Mouse (Mus musculus): ENCODE measurements around the gene Gm8439. TPM values are rescaled to one million over a fixed set of nuclear protein-coding genes. Genes with fewer than 3 reads are reported as not detected.
"Not testable (repeated sequence)": the region's sequence is repeated elsewhere in the genome, so short reads cannot be mapped to it uniquely, and the experiment has no call there.

Gene Gm8439
- not detected for total RNA-seq (2021)

- DNase-seq (ENCODE audit: low spot score): no peak
- intact Hi-C loops (cut with DNase I): loop anchor here (2.0 kb wide), 1 partner anchor 166 kb away; no protein-coding TSS in a partner anchor
Observed at GRCm38 (mm10) chr4:120588445-120588844, at the start of gene Gm8439. Gm8439 (plus strand) TSS chr4:120588745.

DNA sequence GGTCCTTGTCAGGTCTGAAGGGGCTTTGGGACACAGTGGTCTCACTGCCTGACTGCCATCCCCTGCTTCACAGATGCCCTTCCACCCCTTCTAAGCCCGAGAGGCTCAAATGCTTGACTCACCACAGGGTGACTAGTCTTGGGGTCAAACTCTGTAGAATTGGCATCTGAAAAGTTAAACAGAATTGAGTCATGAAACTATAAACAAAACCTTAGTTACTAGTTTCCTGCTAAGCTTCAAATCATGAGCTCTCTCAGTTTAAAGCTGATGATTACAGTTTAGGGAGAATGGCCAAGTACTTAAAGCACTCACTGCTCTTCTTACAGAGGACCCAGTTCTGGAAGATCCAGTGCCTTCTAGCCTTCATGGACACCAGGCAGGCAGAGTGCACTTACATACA lies 43.6 kb upstream of the Gm8439 start:
- DNase-seq (ENCODE audit: low spot score): no peak
- intact Hi-C loops (cut with DNase I): no loop called here

DNA sequence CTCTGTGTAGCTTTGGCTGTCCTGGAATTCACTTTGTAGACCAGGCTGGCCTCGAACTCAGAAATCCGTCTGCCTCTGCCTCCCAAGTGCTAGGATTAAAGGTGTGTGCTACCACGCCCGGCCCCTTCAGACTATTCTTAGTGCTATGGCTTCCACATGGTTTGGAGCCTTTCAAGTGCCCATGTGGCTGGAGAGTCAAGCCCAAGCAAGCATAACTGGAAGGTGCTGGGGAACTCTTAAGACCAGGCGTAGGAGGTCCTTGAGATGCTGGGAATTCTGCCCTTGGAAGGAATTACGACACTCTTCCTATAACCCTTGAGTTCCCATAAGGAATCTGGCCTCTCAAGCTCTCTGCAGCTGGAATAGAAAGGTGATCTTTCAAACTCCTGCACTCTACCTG lies 32.0 kb upstream of the Gm8439 start:
- no peak for DNase-seq (ENCODE audit: low spot score)
- intact Hi-C loops (cut with DNase I): no loop called here

- intact Hi-C loops (cut with DNase I): loop anchor here (10.0 kb wide), 1 partner anchor 281 kb away; the partner anchor contains the start of gene Foxo6
- DNase-seq (ENCODE audit: low spot score): no peak
Observed at GRCm38 (mm10) chr4:120565726-120566125, 22.8 kb upstream of the Gm8439 start.

- DNase-seq (ENCODE audit: low spot score): no peak
- intact Hi-C loops (cut with DNase I): loop anchor here (10.0 kb wide), 1 partner anchor 283 kb away; the partner anchor contains the start of gene Foxo6
Observed at GRCm38 (mm10) chr4:120568005-120568404, 20.5 kb upstream of the Gm8439 start.

DNA sequence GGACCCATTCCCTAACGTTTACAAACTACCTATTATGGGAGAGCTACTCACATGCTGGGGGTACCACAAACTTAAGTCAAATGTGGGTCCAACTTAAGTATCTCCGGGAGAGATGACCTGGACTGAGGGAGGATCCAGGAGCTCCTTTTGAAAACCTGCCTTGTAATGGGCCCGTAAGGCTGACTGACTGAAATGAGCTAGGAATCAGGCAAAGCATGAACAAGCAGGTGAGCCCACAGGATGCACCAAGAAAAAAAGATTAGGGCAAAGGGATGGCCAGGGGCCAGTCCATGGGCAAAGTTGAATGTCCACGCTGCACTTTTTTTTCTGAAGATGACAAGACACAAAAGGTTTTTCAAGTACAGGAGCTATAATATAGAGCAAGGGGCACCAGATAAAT lies 19.5 kb upstream of the Gm8439 start:
- intact Hi-C loops (cut with DNase I): loop anchor here (10.0 kb wide), 1 partner anchor 284 kb away; the partner anchor contains the start of gene Foxo6
- no peak for DNase-seq (ENCODE audit: low spot score)

GRCm38 (mm10) chr4:120569486-120570437 lies 18.8 kb upstream of the Gm8439 start, which contains the start of gene Ctps:
Ctps (minus strand) TSS chr4:120570276.
- intact Hi-C loops (cut with DNase I): loop anchor here (10.0 kb wide), 1 partner anchor 285 kb away; the partner anchor contains the start of gene Foxo6
- DNase-seq (ENCODE audit: low spot score): peak; percentile 92

DNA sequence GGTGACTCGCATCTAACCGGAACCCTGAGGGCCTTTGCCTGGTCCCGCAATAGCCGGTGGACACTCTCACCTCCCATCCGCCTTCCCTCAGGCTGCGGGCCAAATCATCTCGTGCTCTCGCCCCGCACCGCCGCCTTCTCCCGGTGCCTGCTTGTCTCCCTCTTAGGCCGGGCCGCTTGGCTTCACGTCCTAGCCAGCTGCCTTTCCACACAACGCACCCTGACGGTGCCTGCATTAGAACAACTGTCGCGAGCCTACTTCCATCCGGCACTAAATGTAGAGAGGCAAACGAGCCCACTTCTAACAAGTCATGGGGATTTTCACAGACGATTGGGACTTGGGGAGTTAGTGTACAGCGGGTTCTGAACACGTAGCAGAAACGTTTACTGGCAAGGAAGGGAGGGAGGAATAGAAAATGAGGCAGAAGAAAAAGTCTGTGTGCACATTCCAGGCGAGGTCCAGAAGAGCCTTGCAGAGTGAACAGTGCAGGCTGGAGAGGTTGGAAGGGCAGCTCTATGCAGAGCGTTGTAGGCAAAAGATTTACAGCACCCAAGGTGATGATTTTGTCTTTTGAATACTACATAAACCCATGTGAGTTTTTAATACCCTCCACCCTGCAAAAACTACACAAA lies 18.0 kb upstream of the Gm8439 start:
- intact Hi-C loops (cut with DNase I): no loop called here
- no peak for DNase-seq (ENCODE audit: low spot score)

DNA sequence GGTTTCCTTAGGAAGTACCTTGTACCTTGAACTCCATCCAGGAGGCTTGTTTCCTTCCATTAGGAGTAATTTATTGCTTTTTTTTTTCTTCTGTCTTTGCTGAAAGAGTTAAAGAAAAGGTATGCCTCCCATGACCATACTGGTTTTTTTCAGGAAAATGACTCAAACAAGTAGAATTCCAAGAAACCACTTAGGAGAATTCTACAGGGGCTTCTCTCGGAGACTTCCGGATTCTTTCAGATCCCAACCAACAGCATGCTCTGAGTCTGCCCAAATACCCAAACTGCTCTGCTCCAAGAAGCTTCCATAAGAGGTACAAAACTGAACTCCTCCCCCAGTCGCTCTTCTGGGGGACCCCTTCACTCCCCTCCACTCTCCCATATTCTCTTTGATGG lies 17.5 kb upstream of the Gm8439 start:
- no peak for DNase-seq (ENCODE audit: low spot score)
- intact Hi-C loops (cut with DNase I): no loop called here

DNA sequence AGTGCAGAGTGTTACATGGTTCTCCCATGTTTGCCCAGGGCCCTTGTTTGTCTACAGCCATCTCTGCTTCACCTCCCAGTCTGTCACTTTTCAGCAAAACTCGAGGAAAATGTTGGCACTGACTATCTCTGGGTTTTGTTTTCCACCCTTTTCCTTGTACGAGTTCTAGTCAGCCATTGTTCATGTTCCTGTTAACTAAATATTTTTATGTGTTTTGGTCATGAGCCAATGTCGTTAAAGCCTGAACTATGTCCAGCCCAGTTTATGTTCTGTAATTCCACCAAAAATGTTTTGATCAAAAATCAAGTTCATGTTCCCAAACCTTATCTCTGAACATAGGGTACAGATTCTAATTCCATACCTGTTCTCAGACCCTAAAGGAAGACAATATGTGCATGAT lies 16.9 kb upstream of the Gm8439 start:
- no peak for DNase-seq (ENCODE audit: low spot score)
- intact Hi-C loops (cut with DNase I): no loop called here

DNA sequence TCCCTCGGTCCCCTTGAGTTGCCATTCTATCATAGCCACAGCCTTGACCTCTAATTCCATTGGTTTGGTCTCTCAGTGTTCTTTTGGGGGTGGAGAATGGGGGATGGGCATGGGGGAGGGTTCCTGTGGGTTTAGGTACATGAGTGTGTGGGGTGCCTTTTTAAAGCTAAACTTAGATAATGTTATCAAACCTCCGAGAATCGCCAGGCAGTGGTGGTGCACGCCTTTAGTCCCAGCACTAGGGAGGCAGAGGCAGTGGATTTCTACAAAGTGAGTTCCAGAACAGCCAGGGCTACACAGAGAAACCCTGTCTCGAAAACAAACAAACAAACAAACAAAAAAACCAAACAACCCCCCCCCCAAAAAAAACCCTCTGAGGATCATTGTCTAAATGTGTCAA lies 7.7 kb upstream of the Gm8439 start:
- DNase-seq (ENCODE audit: low spot score): no peak
- intact Hi-C loops (cut with DNase I): no loop called here

GRCm38 (mm10) chr4:120581711-120582110 lies 6.8 kb upstream of the Gm8439 start:
- intact Hi-C loops (cut with DNase I): no loop called here
- no peak for DNase-seq (ENCODE audit: low spot score)

GRCm38 (mm10) chr4:120586986-120587385 lies 1.6 kb upstream of the Gm8439 start:
- intact Hi-C loops (cut with DNase I): no loop called here

DNA sequence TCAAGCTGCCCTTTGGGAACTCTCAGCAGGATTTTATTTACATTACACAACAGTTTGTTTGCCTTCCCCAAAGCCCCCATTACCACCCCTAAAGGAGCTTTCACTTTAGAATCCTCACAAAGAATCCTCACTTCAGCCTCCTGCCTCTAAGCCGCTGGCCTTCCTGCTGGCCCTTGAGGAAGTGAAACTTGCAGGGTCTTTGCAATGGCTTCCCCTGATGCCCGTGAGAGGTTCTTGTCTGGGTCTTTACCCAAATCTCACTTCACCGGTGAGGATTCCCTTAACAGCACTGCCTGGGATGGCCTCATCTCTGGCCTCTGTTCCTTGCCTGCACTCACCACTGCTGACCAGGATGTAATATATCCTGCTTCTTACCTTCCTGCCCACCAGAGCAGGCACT lies 525 bp downstream of the Gm8439 start:
- intact Hi-C loops (cut with DNase I): loop anchor here (1.0 to 2.0 kb wide), 2 partner anchors 93 to 166 kb away; no protein-coding TSS in a partner anchor
- DNase-seq (ENCODE audit: low spot score): no peak

More at GRCm38 (mm10) chr4:120586986-120587385, 1.6 kb upstream of the Gm8439 start:
- DNase-seq (ENCODE audit: low spot score): no peak

DNA sequence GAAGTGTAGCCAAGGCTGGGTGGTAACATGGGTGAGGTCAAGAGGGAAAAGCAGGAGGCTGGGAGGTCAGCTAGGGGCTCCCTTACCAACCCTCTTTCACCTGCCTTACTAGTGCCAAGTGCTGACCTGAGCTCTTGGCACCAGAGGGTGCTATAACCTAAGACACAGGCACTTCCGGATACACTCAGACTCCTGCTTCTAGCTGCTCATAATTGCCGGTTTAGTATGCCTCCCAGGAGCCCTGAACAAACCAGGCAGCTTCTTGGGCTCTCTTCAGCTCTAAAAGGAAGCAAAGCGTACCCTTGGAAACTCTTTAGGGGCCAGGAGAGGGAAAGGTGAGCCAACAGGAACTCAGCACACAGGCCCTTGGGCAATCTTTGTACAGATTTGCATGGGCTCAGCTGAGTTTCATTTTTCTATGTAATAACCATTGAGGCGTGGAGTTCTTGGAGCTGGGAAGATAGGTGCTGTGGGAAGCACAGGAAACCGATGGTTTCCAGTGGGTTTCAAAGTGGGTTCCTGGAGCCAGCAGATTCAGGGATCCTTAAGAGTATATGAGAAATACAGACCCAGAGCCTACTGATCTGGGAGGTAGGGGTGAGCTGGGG lies 1.4 kb downstream of the Gm8439 start:
- no peak for DNase-seq (ENCODE audit: low spot score)
- intact Hi-C loops (cut with DNase I): loop anchor here (1.0 to 5.0 kb wide), 4 partner anchors 77 to 297 kb away; partner anchors contain the start of gene Cited4

GRCm38 (mm10) chr4:120590973-120591372 lies 2.4 kb downstream of the Gm8439 start:
- no peak for DNase-seq (ENCODE audit: low spot score)
- intact Hi-C loops (cut with DNase I): loop anchor here (5.0 kb wide), 2 partner anchors 76 to 296 kb away; partner anchors contain the start of gene Cited4

- intact Hi-C loops (cut with DNase I); DNase-seq (ENCODE audit: low spot score): not testable (repeated sequence)
Observed at GRCm38 (mm10) chr4:120596210-120596609, 7.7 kb downstream of the Gm8439 start.

- intact Hi-C loops (cut with DNase I): no loop called here
- DNase-seq (ENCODE audit: low spot score): no peak
Observed at GRCm38 (mm10) chr4:120598922-120599321, 10.4 kb downstream of the Gm8439 start.

DNA sequence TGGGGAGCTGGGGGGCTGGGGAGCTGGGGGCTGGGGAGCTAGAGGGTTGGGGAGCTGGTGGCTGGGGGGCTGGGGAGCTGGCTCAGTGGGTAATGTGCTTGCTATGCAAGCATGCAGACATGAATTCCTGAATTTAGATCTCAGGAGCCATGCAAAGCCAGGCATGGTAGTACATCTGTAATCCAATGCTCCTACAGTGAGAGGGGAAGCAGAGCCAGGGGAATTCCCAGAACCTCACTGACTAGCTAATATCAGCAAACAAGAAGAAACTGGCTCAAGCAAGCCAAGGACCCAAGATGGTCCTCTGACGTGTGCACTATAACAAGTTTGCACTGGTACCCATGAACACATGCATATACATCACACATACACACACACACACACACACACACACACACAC lies 13.2 kb downstream of the Gm8439 start:
- intact Hi-C loops (cut with DNase I): no loop called here
- no peak for DNase-seq (ENCODE audit: low spot score)

DNA sequence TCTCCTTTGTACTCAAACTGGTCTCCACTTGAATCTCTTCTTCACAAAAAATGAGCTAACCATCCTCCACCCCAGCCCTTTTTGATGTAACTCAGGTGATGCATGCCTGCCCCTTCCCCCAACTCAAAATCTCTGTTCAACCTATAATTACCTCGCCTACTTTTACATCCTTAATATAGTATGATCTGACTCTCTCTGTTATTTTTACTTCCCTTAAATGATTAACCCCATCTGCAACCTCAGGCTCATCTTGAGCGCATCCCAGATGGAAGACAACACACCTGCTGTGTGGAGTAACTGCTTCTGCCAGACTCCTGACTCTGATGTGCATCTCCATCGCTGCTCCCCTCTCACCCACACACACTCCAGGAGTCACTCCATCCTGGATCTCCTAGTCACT lies 14.1 kb downstream of the Gm8439 start:
- no peak for DNase-seq (ENCODE audit: low spot score)
- intact Hi-C loops (cut with DNase I): no loop called here
